Mouse (Mus musculus) lung, embryonic 15.5 days (tissue): Measurements from ENCODE around the gene Zyg11a. TPM values are rescaled to one million over a fixed set of nuclear protein-coding genes. Genes with fewer than 3 reads are reported as not detected.
"Not testable (repeated sequence)": the region's sequence is repeated elsewhere in the genome, so short reads cannot be mapped to it uniquely, and the experiment has no call there.

Experiments used
- ATAC-seq: fragments of 200-750 bp; cut with Nextera tagmentation; 2 replicates; pipeline ENCODE4 v1.8.0; 2017; ENCODE audit warnings: moderate number of reproducible peaks, borderline replicate concordance; ENCODE audit not compliant: low FRiP score, low TSS enrichment; ENCODE audit errors: extremely low read depth
- H3K27ac ChIP-seq: fragments of 300-500 bp; sonication (generic); 2 replicates; pipeline ENCODE4 v1.5.1; 2015; ENCODE audit warnings: moderate library complexity, mild to moderate bottlenecking, inconsistent platforms
- H3K27me3 ChIP-seq: fragments of 300-500 bp; sonication (generic); 2 replicates; pipeline ENCODE4 v1.6.1; 2015; ENCODE audit warnings: inconsistent platforms
- H3K36me3 ChIP-seq: fragments of 300-500 bp; sonication (generic); 2 replicates; pipeline ENCODE4 v1.6.1; 2015; ENCODE audit warnings: inconsistent platforms
- H3K4me1 ChIP-seq: fragments of 300-500 bp; sonication (generic); 2 replicates; pipeline ENCODE4 v1.6.1; 2015; ENCODE audit warnings: inconsistent platforms
- H3K4me2 ChIP-seq: fragments of 300-500 bp; sonication (generic); 2 replicates; pipeline ENCODE4 v1.6.1; 2015; ENCODE audit warnings: inconsistent platforms, mild to moderate bottlenecking, moderate library complexity
- H3K4me3 ChIP-seq: fragments of 300-500 bp; sonication (generic); 2 replicates; pipeline ENCODE4 v1.5.1; 2015; ENCODE audit warnings: mild to moderate bottlenecking, inconsistent platforms
- H3K9ac ChIP-seq: fragments of 300-500 bp; sonication (generic); 2 replicates; pipeline ENCODE4 v1.6.1; 2015; ENCODE audit warnings: inconsistent platforms
- H3K9me3 ChIP-seq: fragments of 300-500 bp; sonication (generic); 2 replicates; pipeline ENCODE4 v1.6.1; 2016; ENCODE audit warnings: inconsistent platforms
- WGBS: fragments of 180-500 bp; shearing (Covaris S2); methylation state at CpG from one replicate; pipeline ENCODE4 v1.1.7; 2015; 5-methylcytosine and 5-hydroxymethylcytosine counted together
- polyA plus RNA-seq: library from polyadenylated mRNA; unstranded; fragments of >200 nt; fragmentation: Nextera tagmentation; extraction: Ambion mirVana; gene quantifications from 2 replicates; pipeline ENCODE4 v1.2.1, GENCODE M21; 2015

Zyg11a gene
- polyA plus RNA-seq, 1 experiment from 2014 or later: 0.06 TPM

GRCm38 (mm10) chr4:108196277-108196855 lies 21.5 kb downstream of the Zyg11a start:
- Histone ChIP-seq H3K27ac (no peak overlapping the region), H3K4me3 (no peak overlapping the region), H3K36me3 (no peaks in the 10 kb centered on the region), H3K9me3 (no peaks in the 10 kb centered on the region), H3K4me1 (0 out of 2 replicates have a peak, but pooled peaks cover 2% of the 10 kb centered on the region), H3K9ac (no peak overlapping the region), H3K27me3 (no peaks in the 10 kb centered on the region), H3K4me2 (no peak overlapping the region)
- 61% methylated on average over 6 of the region's 6 CpGs for WGBS
- ATAC-seq: no peak

DNA sequence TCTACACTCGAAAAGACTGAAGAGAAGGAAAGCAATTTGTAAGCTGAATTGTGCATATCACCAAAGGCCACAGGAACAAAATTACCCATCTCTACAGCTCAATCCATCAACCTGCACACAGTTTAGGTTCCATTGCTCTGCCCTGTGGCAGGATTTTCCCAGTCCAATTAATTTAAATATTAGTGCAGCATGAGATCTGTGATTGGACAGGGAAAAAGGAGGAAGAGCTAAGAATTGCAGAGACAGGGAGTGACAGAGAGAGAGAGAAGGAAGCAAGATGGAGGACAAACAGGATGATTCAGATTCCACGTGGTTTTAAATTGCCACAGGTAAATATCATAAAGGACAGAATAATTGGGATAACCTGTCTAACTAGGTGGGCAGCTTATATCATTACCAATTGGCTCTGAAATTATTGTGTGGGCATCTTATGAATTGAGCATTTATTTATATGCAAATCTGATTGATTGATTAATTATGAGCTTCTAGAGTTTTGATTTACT lies 25.0 kb downstream of the Zyg11a start:
- no peak overlapping the region for H3K4me2 ChIP-seq
- no peak for ATAC-seq
- H3K27ac ChIP-seq: no peak overlapping the region
- WGBS: 66% methylated on average over 2 of the region's 2 CpGs
- H3K9me3 ChIP-seq: no peaks in the 10 kb centered on the region
- no peak overlapping the region for H3K4me3 ChIP-seq
- no peak overlapping the region for H3K9ac ChIP-seq
- 0 out of 2 replicates have a peak, but pooled peaks cover 2% of the 10 kb centered on the region for H3K4me1 ChIP-seq
- H3K36me3 ChIP-seq: no peaks in the 10 kb centered on the region
- no peaks in the 10 kb centered on the region for H3K27me3 ChIP-seq

DNA sequence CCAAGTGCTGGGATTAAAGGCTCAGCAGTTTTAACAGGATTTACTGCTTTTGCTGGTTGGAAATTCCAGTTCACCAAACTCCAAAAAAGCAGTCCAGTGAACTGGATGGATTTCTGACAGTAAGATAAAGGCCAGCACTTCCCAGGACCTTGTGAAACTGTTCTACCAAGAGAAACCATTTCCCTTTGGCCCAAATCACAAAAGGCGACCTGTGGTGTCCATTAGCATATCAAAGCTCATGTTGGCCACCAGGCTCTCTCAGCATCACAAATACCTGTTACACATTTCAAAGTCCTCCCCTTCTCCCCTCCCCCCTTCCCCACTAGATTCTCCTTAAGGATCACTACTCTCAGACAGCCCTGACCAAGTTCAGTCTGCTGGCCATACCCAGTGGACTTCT lies 35.6 kb downstream of the Zyg11a start:
- no peak overlapping the region for H3K27ac ChIP-seq
- WGBS: 64% methylated on average over 1 of the region's 1 CpGs
- no peaks in the 10 kb centered on the region for H3K4me1 ChIP-seq
- H3K9me3 ChIP-seq: no peaks in the 10 kb centered on the region
- no peaks in the 10 kb centered on the region for H3K27me3 ChIP-seq
- 0 out of 2 replicates have a peak, but pooled peaks cover 3% of the 10 kb centered on the region for H3K36me3 ChIP-seq
- no peak overlapping the region for H3K4me3 ChIP-seq
- no peak for ATAC-seq
- no peak overlapping the region for H3K9ac ChIP-seq
- H3K4me2 ChIP-seq: no peak overlapping the region

DNA sequence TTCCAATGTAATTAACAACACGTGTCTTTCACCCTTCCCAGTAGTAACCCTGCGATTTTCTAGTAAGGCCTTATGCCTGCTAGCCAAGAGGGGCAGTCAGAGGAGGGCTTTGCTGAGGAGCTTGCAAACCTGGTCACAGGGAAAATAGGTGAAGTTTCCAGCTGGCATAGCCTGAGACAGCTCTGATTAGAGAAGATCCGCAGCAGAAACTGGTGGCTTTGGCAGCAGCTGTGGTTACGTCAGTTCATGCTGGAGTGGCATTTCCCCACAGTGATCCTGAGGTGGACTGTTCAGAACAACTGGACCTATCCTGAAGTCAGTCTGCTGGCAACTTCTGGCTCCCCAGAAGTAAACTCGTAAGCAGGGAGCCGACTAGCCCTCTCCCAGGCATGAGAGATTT lies 49.8 kb downstream of the Zyg11a start:
- WGBS: 68% methylated on average over 6 of the region's 6 CpGs
- no peaks in the 10 kb centered on the region for H3K27me3 ChIP-seq
- ATAC-seq: no peak
- H3K4me1 ChIP-seq: 0 out of 2 replicates have a peak, but pooled peaks cover 3% of the 10 kb centered on the region
- H3K9ac ChIP-seq: no peak overlapping the region
- H3K4me3 ChIP-seq: no peak overlapping the region
- peaks cover 7% of the 10 kb centered on the region; the same call in 1 of the 2 replicates for H3K36me3 ChIP-seq
- no peaks in the 10 kb centered on the region for H3K9me3 ChIP-seq
- H3K27ac ChIP-seq: no peak overlapping the region
- H3K4me2 ChIP-seq: no peak overlapping the region

DNA sequence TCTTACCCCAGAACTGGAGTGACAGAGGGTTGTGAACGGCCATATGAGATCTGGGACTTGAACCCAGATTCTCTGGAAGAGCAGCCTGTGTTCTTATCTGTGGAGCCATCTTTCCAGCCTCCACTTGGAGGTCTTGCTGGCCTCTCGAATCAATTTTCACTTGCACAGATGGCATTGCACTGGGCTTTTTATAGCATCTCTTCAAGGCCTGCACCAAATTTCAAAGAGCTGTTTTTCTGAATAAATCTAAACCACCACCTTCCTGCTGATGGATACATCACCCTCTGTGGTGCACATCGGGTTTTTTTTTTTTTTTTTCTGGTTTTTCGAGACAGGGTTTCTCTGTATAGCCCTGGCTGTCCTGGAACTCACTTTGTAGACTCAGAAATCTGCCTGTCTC lies 51.0 kb downstream of the Zyg11a start:
- Histone ChIP-seq H3K4me3 (no peak overlapping the region), H3K9me3 (no peaks in the 10 kb centered on the region), H3K4me2 (no peak overlapping the region), H3K27me3 (no peaks in the 10 kb centered on the region), H3K9ac (no peak overlapping the region), H3K36me3 (peaks cover 7% of the 10 kb centered on the region; the same call in 1 of the 2 replicates), H3K27ac (no peak overlapping the region), H3K4me1 (0 out of 2 replicates have a peak, but pooled peaks cover 3% of the 10 kb centered on the region)
- no peak for ATAC-seq
- 73% methylated on average over 4 of the region's 4 CpGs for WGBS

DNA sequence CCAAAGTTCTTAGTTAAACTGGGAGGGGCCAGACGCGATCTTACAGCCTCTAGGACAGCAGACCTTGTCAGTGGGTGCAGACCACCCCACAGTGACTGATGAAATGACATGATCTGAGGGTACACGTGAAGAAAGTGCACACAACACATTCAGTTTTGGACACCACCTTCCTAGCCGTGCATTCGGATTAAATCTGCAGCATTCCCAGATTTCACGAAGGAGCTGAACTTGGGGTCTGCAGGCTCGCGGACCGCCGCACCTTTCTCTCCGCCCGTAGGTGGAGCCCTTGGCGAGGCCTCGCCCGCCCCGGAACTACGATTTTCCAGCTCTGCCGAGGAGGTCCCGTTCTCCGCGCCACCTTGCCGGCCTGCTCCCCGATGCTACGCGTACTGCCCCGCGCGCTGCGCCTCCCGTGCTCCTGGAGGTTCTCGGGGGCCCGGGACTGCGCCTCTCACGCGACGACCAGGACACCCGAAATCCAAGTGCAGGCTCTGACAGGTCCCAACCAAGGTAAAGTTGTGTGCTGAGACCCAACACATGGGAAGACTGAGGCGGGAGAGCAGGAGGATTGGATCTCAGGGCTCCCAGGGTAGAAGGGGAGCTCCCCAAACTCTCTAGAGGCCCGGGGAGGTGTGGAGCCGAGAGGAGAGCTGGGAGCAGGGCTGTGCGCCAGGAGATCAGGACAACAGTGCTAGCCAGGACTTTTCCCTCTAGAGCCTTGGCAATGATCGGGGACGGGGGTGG lies 52.5 kb downstream of the Zyg11a start, which contains the start of gene Echdc2:
Gene Echdc2, plus strand, starts transcription at position 286 of the 744 bp plus-strand sequence.
- peak within 1 kb of the TSS; percentile 64 for H3K4me3 ChIP-seq
- under 1% methylated on average over 43 of the region's 43 CpGs for WGBS
- no peaks in the 10 kb centered on the region for H3K36me3 ChIP-seq
- H3K9me3 ChIP-seq: no peaks in the 10 kb centered on the region
- ATAC-seq: peak; percentile 56; the same call in 1 of the 2 replicates
- no peaks in the 10 kb centered on the region for H3K27me3 ChIP-seq
- H3K4me2 ChIP-seq: peak within 1 kb of the TSS; percentile 94
- 0 out of 2 replicates have a peak, but pooled peaks cover 3% of the 10 kb centered on the region for H3K4me1 ChIP-seq
- no peak within 1 kb of the TSS for H3K27ac ChIP-seq
- peak within 1 kb of the TSS; percentile 65 for H3K9ac ChIP-seq

GRCm38 (mm10) chr4:108163291-108163690 lies 54.6 kb downstream of the Zyg11a start:
- Histone ChIP-seq H3K9me3 (no peaks in the 10 kb centered on the region), H3K9ac (no peak overlapping the region), H3K4me2 (no peak overlapping the region), H3K4me1 (0 out of 2 replicates have a peak, but pooled peaks cover 3% of the 10 kb centered on the region), H3K27ac (no peak overlapping the region), H3K27me3 (no peaks in the 10 kb centered on the region), H3K36me3 (no peaks in the 10 kb centered on the region), H3K4me3 (no peak overlapping the region)
- 70% methylated on average over 3 of the region's 3 CpGs for WGBS
- ATAC-seq: no peak

DNA sequence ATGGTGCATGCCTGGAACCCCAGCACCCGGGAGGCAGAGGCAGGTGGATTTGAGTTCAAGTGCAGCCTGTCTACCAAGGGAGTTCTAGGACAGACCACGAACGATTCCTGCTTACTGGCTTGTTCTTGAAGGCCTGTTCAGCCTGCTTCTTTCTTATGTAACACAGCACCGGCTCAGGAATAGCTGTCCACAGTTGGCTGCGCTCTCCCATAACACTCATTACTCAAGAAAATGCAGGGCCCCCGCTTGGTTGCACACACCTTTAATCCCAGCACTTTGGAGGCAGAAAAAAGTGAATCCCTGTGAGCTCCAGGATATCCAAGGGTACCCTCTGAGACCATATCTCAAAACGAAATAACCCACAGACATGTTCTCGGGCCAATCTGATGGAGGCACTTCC lies 55.9 kb downstream of the Zyg11a start:
- 0 out of 2 replicates have a peak, but pooled peaks cover 3% of the 10 kb centered on the region for H3K4me1 ChIP-seq
- 89% methylated on average over 8 of the region's 8 CpGs for WGBS

GRCm38 (mm10) chr4:108155141-108155540 lies 62.7 kb downstream of the Zyg11a start:
- H3K4me1 ChIP-seq, H3K27ac ChIP-seq, H3K4me3 ChIP-seq, H3K9ac ChIP-seq, H3K27me3 ChIP-seq, H3K36me3 ChIP-seq, ATAC-seq, H3K4me2 ChIP-seq, H3K9me3 ChIP-seq: not testable (repeated sequence)
- WGBS: 87% methylated on average over 1 of the region's 1 CpGs

More for the DNA sequence above, 55.9 kb downstream of the Zyg11a start:
- Histone ChIP-seq H3K9ac (no peak overlapping the region), H3K4me2 (no peak overlapping the region), H3K27ac (no peak overlapping the region), H3K9me3 (no peaks in the 10 kb centered on the region), H3K4me3 (no peak overlapping the region), H3K36me3 (no peaks in the 10 kb centered on the region), H3K27me3 (no peaks in the 10 kb centered on the region)
- ATAC-seq: no peak

GRCm38 (mm10) chr4:108145554-108145953 lies 72.3 kb downstream of the Zyg11a start:
- not testable (repeated sequence) for H3K4me2 ChIP-seq, ATAC-seq, H3K27ac ChIP-seq, H3K27me3 ChIP-seq, H3K36me3 ChIP-seq, H3K9me3 ChIP-seq, H3K4me3 ChIP-seq, H3K4me1 ChIP-seq, H3K9ac ChIP-seq
- 47% methylated on average over 3 of the region's 3 CpGs for WGBS

GRCm38 (mm10) chr4:108144880-108145279 lies 73.0 kb downstream of the Zyg11a start, which contains the start of gene Scp2:
Gene Scp2, minus strand, starts transcription at chr4:108144998.
- Histone ChIP-seq H3K27me3 (no peaks in the 10 kb centered on the region), H3K36me3 (no peaks in the 10 kb centered on the region), H3K27ac (no peak within 1 kb of the TSS), H3K4me2 (no peak within 1 kb of the TSS), H3K9me3 (no peaks in the 10 kb centered on the region), H3K4me1 (no peaks in the 10 kb centered on the region), H3K9ac (no peak within 1 kb of the TSS), H3K4me3 (no peak within 1 kb of the TSS)
- WGBS: 85% methylated on average over 1 of the region's 1 CpGs
- no peak for ATAC-seq

GRCm38 (mm10) chr4:108143778-108144177 lies 74.1 kb downstream of the Zyg11a start:
- Histone ChIP-seq H3K9me3 (no peaks in the 10 kb centered on the region), H3K36me3 (no peaks in the 10 kb centered on the region), H3K4me3 (no peak overlapping the region), H3K4me1 (no peaks in the 10 kb centered on the region), H3K27ac (no peak overlapping the region), H3K4me2 (no peak overlapping the region), H3K27me3 (no peaks in the 10 kb centered on the region), H3K9ac (no peak overlapping the region)
- ATAC-seq: no peak
